8 mouse cellular contexts compared by ENCODE assay signal in genomic region chr8:57511316-57512118, GRCm38 (mm10). TPM values are rescaled to one million over a fixed set of nuclear protein-coding genes. Genes with fewer than 3 reads are reported as not detected.
DNase-seq lines count a peak whose midpoint lies in the region; ATAC-seq lines count a peak whose summit lies in the region.

TSS of gene Hmgb2 (plus strand) at chr8:57511907.

- ATAC-seq in intestine, embryonic 14.5 days (replicated peaks; ENCODE audit: low FRiP score, low TSS enrichment, low read depth), result peak; percentile 100

- DNase-seq in adrenal gland, adult 18-20 months (ENCODE audit: low spot score in 2 of 2), result peak; percentile 96 to 98
- peak; percentile 100 for DNase-seq in embryo, embryonic 11 days
- DNase-seq in gastrocnemius, postnatal 25 days, result peak; percentile 100
- DNase-seq in intestine, embryonic 14.5 days (ENCODE audit: low spot score), result peak; percentile 99
- DNase-seq in left cerebral cortex, postnatal 14 days (ENCODE audit: low spot score in 2 of 2), result peak; percentile 99 to 100
- peak; percentile 100 for DNase-seq in mesoderm, embryonic 11.5 days (ENCODE audit: low read depth, low spot score)
- DNase-seq in right cerebral cortex, postnatal 36 days (ENCODE audit: low spot score in 2 of 2), result peak; percentile 99
- DNase-seq in yolk sac, embryonic 10.5 days (ENCODE audit: low spot score), result peak; percentile 100

- under 1% methylated on average over 63 of the region's 63 CpGs for WGBS in intestine, embryonic 14.5 days

- no peaks in the 10 kb centered on the region for H3K9me3 ChIP-seq in intestine, embryonic 14.5 days (ENCODE audit: control insufficient read depth, low read length)

- peak within 1 kb of the TSS; percentile 88 for H3K4me3 ChIP-seq in intestine, embryonic 14.5 days (ENCODE audit: low read depth, low read length)

- peaks cover 7% of the 10 kb centered on the region; the same call in 1 of the 2 replicates for H3K4me1 ChIP-seq in intestine, embryonic 14.5 days (replicated peaks; ENCODE audit: control insufficient read depth, insufficient read depth, low read length)

- peak within 1 kb of the TSS; percentile 100 for H3K9ac ChIP-seq in intestine, embryonic 14.5 days (ENCODE audit: low read length)

- H3K36me3 ChIP-seq in intestine, embryonic 14.5 days (ENCODE audit: control insufficient read depth, insufficient read depth, low read length), result peaks cover 27% of the 10 kb centered on the region

- peak within 1 kb of the TSS; percentile 100 for H3K27ac ChIP-seq in intestine, embryonic 14.5 days (ENCODE audit: low read depth)

- H3K4me2 ChIP-seq in intestine, embryonic 14.5 days (ENCODE audit: low read length), result peak within 1 kb of the TSS; percentile 89

- no peaks in the 10 kb centered on the region for H3K27me3 ChIP-seq in intestine, embryonic 14.5 days (replicated peaks; ENCODE audit: control insufficient read depth, insufficient read depth, low read length)

- intact Hi-C loops in left cerebral cortex, postnatal 14 days (cut with DNase I), result loop anchor here (2.0 kb wide), 1 partner anchor 25 kb away; the partner anchor contains the start of gene Sap30

RNA-seq across cellular contexts. Expression of gene Hmgb2, which starts in this region (rescaled TPM):
- 1 to 10 TPM; 5.1 to 5.3 TPM for total RNA-seq in adrenal gland, adult 18-20 months (2021)
- 1 to 10 TPM; 2.7 to 5.6 TPM for total RNA-seq in gastrocnemius, postnatal 25 days (2021)
- 340 and 378 TPM in 2 replicates for polyA plus RNA-seq in intestine, embryonic 14.5 days (2014; fragmentation: Nextera tagmentation; extraction: Ambion mirVana)
- 10 to 100 TPM in 1 of 2 experiments, 1 to 10 TPM in 1; 4.6 to 10.7 TPM for total RNA-seq in left cerebral cortex, postnatal 14 days (2021)

Comparison
In these comparisons a context has a peak if more than half of its experiments do, and no peak if none do; other contexts are left out.
1. Peak in every context shown above with its lines: DNase-seq, ATAC-seq, H3K4me3 ChIP-seq and H3K27ac ChIP-seq.